Mouse (Mus musculus) midbrain, embryonic 15.5 days (tissue): ENCODE measurements around the gene Tnfsf9. TPM values are rescaled to one million over a fixed set of nuclear protein-coding genes. Genes with fewer than 3 reads are reported as not detected.

Experiments used
- ATAC-seq: fragments of 200-750 bp; cut with Nextera tagmentation; replicated peaks from 2 replicates; pipeline ENCODE4 v1.8.0; 2017; ENCODE audit warnings: moderate TSS enrichment
- H3K27ac ChIP-seq: fragments of 300-500 bp; sonication (generic); 2 replicates; pipeline ENCODE4 v1.5.1; 2015; ENCODE audit warnings: mild to moderate bottlenecking, inconsistent platforms
- H3K27me3 ChIP-seq: fragments of 300-500 bp; sonication (generic); replicated peaks from 2 replicates; pipeline ENCODE4 v1.6.1; 2015; ENCODE audit warnings: inconsistent platforms
- H3K36me3 ChIP-seq: fragments of 300-500 bp; sonication (generic); replicated peaks from 2 replicates; pipeline ENCODE4 v1.6.1; 2015; ENCODE audit warnings: inconsistent platforms
- H3K4me1 ChIP-seq: fragments of 300-500 bp; sonication (generic); 2 replicates; pipeline ENCODE4 v1.6.1; 2015; ENCODE audit warnings: inconsistent platforms
- H3K4me2 ChIP-seq: fragments of 300-500 bp; sonication (generic); 2 replicates; pipeline ENCODE4 v1.6.1; 2015; ENCODE audit warnings: inconsistent platforms, mild to moderate bottlenecking, moderate library complexity
- H3K4me3 ChIP-seq: fragments of 300-500 bp; sonication (generic); 2 replicates; pipeline ENCODE4 v1.5.1; 2015; ENCODE audit warnings: mild to moderate bottlenecking, inconsistent platforms
- H3K9ac ChIP-seq: fragments of 300-500 bp; sonication (generic); 2 replicates; pipeline ENCODE4 v1.6.1; 2015; ENCODE audit warnings: mild to moderate bottlenecking, inconsistent platforms
- H3K9me3 ChIP-seq: fragments of 300-500 bp; sonication (generic); 2 replicates; pipeline ENCODE4 v1.6.1; 2016; ENCODE audit warnings: inconsistent platforms
- WGBS: fragments of 180-500 bp; shearing (Covaris S2); methylation state at CpG from one replicate; pipeline ENCODE4 v1.1.7; 2015; ENCODE audit warnings: mixed read lengths; 5-methylcytosine and 5-hydroxymethylcytosine counted together
- polyA plus RNA-seq: library from polyadenylated mRNA; unstranded; fragments of >200 nt; fragmentation: Nextera tagmentation; extraction: Ambion mirVana; gene quantifications from 2 replicates; pipeline ENCODE4 v1.2.1, GENCODE M21; 2015

Tnfsf9 gene
- polyA plus RNA-seq, result 7.4 and 8.1 TPM in 2 replicates

DNA sequence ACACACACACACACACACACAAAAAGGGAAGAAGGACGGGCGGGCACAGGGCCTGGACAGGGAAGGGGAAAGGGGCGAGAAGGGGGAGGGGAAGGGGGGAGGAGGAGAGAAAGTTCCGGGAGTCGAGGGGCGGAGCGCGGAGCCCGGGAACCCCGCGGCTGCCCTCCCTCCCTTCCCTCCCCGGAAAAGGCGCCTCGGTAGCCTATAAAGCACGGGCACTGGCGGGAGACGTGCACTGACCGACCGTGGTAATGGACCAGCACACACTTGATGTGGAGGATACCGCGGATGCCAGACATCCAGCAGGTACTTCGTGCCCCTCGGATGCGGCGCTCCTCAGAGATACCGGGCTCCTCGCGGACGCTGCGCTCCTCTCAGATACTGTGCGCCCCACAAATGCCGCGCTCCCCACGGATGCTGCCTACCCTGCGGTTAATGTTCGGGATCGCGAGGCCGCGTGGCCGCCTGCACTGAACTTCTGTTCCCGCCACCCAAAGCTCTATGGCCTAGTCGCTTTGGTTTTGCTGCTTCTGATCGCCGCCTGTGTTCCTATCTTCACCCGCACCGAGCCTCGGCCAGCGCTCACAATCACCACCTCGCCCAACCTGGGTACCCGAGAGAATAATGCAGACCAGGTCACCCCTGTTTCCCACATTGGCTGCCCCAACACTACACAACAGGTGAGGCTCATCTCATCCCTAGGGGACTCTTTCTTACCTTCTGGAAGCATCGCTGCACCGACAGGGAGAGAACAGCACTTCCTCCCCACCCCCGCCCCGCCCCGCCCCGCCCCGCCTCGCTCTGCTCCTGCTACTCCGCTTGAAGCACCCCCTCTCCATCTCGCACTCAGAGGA, at the start of gene Tnfsf9:
Gene Tnfsf9 (plus strand): TSS at position 145 of the 854 bp plus-strand sequence.
- peak; percentile 85 for ATAC-seq

DNA sequence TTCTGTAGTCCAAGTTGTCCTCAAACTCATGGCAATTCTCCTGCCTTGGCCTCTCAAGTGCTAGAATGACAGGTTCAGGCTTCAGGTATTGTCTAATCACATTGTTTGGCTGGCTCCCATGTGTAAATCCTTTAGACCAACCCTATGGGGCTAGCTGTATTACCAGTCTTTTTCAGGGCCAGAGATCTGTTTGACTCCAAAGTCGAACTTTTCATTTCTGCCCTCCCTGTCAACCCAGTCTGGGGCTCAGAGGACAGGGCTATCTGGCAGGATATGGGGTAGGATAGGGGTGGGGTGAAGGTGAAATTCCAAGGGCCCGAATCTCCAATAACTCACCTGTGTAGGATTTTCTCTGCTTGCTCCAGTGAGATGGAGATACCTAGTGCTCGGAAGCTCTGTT, 48.9 kb upstream of the Tnfsf9 start:
- Histone ChIP-seq H3K9me3 (no peaks in the 10 kb centered on the region), H3K4me1 (peaks cover 21% of the 10 kb centered on the region), H3K27ac (no peak overlapping the region), H3K4me2 (no peak overlapping the region), H3K36me3 (peaks cover 20% of the 10 kb centered on the region), H3K27me3 (peaks cover 3% of the 10 kb centered on the region), H3K9ac (no peak overlapping the region), H3K4me3 (no peak overlapping the region)
- ATAC-seq, result no peak
- WGBS, result 89% methylated on average over 3 of the region's 3 CpGs

More for the DNA sequence above, at the start of gene Tnfsf9:
- Histone ChIP-seq H3K4me1 (peaks cover 15% of the 10 kb centered on the region), H3K4me3 (peak within 1 kb of the TSS; percentile 75), H3K4me2 (peak within 1 kb of the TSS; percentile 83), H3K9me3 (no peaks in the 10 kb centered on the region), H3K9ac (peak within 1 kb of the TSS; percentile 57), H3K27me3 (no peaks in the 10 kb centered on the region), H3K27ac (0 out of 2 replicates have a peak within 1 kb of the TSS, but pooled peaks have one; percentile 56), H3K36me3 (no peaks in the 10 kb centered on the region)
- under 1% methylated on average over 54 of the region's 61 CpGs for WGBS

DNA sequence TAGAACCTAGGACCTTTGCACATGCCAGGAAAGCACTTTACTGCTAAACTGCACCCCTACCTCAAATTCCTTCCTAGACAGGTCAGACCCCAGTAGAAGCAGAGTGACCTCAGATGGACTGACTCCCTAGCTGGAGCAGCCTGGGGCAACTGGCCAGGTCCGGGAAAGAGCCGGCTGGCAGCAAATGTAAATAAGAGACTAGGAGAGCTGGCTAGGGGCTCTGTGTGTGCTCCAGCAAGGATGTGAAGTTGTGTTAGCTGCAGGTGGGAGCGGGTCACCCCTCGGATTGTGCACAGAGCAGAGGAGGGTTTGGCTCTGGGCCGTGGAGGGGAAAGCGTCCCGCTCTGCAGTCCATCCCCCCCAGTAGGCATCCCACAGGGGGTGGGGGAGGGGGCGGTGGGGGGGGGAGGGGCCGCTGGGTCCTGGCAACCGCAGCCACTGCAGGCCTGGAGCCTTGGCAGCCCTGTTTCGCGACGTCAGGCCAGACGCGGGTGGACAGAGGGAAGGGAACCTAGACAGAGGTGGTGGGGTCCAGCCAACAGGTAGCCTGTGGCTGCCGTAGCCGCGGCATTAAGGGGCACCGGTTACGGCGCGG, 46.1 kb upstream of the Tnfsf9 start, which contains the start of gene Crb3:
Gene Crb3 (plus strand): TSS at position 215 of the 595 bp plus-strand sequence.
- peak; percentile 13 for ATAC-seq
- peaks cover 28% of the 10 kb centered on the region for H3K27me3 ChIP-seq
- under 1% methylated on average over 7 of the region's 22 CpGs for WGBS
- H3K27ac ChIP-seq, result peak within 1 kb of the TSS; percentile 95
- peaks cover 32% of the 10 kb centered on the region for H3K4me1 ChIP-seq
- peaks cover 3% of the 10 kb centered on the region; the same call in 1 of the 2 replicates for H3K36me3 ChIP-seq
- no peaks in the 10 kb centered on the region for H3K9me3 ChIP-seq
- H3K9ac ChIP-seq, result peak within 1 kb of the TSS; percentile 74
- peak within 1 kb of the TSS; percentile 87 for H3K4me3 ChIP-seq
- H3K4me2 ChIP-seq, result peak within 1 kb of the TSS; percentile 57

DNA sequence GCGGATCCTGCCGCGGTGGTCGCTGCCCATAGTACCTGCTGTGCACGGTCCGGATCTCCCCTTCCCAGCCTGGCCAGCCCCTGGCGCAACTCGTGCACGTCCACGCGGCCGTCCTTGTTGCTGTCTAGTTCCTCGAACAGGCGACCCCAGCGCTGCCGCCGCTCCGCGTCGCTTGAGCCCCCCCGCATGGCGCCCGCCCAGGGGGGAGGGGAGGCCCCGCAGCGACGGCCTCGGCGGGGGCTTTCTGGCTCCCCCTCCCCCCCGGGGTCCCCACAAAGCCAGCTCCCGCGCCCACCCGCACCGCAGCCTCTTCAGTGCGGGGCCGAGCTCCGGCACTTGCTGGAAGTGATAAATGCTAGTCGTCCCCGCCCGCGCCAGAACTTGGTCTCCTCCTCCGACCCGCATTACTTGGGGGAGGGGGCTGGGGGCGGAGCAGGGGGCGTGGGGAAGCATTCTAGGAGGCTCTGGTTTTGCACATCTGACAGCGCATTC, 45.6 kb upstream of the Tnfsf9 start, which contains the start of gene Slc25a23:
Gene Slc25a23 (minus strand): TSS at position 378 of the 492 bp plus-strand sequence.
- H3K4me1 ChIP-seq, result peaks cover 32% of the 10 kb centered on the region
- peak; percentile 85 for ATAC-seq
- H3K9me3 ChIP-seq, result no peaks in the 10 kb centered on the region
- WGBS, result 0% methylated on average over 38 of the region's 45 CpGs
- peak within 1 kb of the TSS; percentile 57 for H3K4me2 ChIP-seq
- peaks cover 3% of the 10 kb centered on the region; the same call in 1 of the 2 replicates for H3K36me3 ChIP-seq
- H3K27ac ChIP-seq, result peak within 1 kb of the TSS; percentile 95
- H3K27me3 ChIP-seq, result peaks cover 33% of the 10 kb centered on the region
- peak within 1 kb of the TSS; percentile 87 for H3K4me3 ChIP-seq
- H3K9ac ChIP-seq, result peak within 1 kb of the TSS; percentile 74

DNA sequence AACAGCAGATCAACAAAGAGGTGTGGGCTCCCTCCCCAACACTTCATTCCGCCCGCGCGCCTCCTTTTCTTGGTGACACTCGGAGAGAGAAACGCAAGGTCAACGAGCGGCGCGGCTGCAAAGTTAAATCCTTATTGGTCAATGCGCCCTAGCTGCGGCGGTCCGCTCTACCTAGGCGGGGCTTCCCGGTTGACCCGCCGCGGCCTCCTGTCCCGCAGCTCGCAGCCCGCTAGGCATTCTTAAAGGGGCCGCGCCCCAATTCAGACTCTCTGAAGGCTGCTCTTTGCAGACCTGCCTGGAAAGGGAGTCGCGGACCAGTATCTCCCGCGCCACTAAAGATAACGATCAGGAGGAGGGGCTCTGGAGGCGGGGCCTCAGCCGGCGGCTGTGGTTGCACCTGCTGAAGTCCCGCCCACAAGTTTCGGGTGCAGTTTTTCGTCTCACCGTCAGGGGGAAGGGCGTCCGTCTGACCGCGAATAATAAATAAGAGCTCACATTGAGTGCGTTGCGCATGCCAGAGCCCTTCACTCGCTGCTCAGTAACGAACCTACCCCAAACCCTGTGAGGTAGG, 44.8 kb upstream of the Tnfsf9 start:
- peaks cover 32% of the 10 kb centered on the region for H3K4me1 ChIP-seq
- peak; percentile 92 for ATAC-seq
- peak overlapping the region; percentile 74 for H3K9ac ChIP-seq
- H3K9me3 ChIP-seq, result no peaks in the 10 kb centered on the region
- peak overlapping the region; percentile 57 for H3K4me2 ChIP-seq
- 0 out of 2 replicates have a peak, but pooled peaks cover 3% of the 10 kb centered on the region for H3K36me3 ChIP-seq
- H3K27ac ChIP-seq, result peak overlapping the region; percentile 95
- peaks cover 39% of the 10 kb centered on the region for H3K27me3 ChIP-seq
- peak overlapping the region; percentile 87 for H3K4me3 ChIP-seq
- under 1% methylated on average over 44 of the region's 44 CpGs for WGBS

DNA sequence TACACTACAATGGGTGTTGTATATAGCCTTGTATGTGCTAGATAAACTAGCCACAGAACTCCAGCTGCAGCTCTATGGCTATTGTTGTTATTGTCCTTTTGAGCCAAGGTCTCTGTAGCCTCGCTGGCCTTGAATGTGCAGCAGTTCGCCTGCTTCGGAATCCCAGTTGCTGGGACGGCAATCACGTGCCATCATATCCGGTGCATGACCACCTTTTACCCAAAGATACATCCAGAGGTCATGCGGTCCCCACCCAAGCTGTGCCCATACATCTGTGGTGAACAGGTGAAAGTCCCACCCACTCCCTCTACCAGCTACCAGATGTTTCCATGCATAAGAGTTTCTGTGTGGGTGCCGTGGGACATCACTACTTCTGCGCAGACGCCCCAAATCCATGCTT, 44.1 kb upstream of the Tnfsf9 start:
- Histone ChIP-seq H3K4me2 (peak overlapping the region; percentile 57), H3K4me3 (peak overlapping the region; percentile 87), H3K36me3 (no peaks in the 10 kb centered on the region), H3K4me1 (peaks cover 32% of the 10 kb centered on the region), H3K27ac (no peak overlapping the region), H3K9ac (no peak overlapping the region), H3K9me3 (no peaks in the 10 kb centered on the region), H3K27me3 (peaks cover 39% of the 10 kb centered on the region)
- no peak for ATAC-seq
- WGBS, result 36% methylated on average over 10 of the region's 10 CpGs

DNA sequence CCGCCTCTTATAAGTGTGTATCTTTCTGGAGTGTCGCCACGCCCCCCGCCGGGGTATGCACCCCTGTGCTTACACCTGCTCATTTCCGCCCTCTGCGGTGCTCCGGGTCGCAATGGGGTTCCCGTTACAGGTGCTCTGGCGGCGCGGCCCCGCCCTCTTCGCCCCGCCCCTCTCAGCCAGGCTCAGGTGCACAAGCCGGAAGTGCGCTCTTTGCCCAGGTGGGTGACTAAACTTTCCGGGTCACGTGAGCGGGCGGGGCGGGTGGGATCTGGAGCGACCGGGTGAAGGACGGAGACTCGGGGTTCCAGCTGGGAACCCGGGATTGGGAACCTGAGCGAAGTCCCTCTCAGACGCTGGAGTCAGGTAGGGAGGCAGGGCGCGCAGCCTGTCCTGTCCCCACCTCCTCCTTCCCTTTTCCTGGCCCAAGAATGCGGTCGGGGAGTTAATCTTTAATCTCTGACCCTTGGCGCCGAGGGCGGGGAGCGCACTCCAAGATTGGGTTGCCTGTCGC, 43.1 kb upstream of the Tnfsf9 start:
- Histone ChIP-seq H3K36me3 (no peaks in the 10 kb centered on the region), H3K9ac (0 out of 2 replicates have a peak overlapping the region, but pooled peaks have one; percentile 1), H3K4me1 (peaks cover 32% of the 10 kb centered on the region), H3K27ac (no peak overlapping the region), H3K4me2 (peak overlapping the region; percentile 59), H3K9me3 (no peaks in the 10 kb centered on the region), H3K4me3 (peak overlapping the region; percentile 40), H3K27me3 (peaks cover 39% of the 10 kb centered on the region)
- WGBS, result 1% methylated on average over 39 of the region's 39 CpGs
- ATAC-seq, result no peak

DNA sequence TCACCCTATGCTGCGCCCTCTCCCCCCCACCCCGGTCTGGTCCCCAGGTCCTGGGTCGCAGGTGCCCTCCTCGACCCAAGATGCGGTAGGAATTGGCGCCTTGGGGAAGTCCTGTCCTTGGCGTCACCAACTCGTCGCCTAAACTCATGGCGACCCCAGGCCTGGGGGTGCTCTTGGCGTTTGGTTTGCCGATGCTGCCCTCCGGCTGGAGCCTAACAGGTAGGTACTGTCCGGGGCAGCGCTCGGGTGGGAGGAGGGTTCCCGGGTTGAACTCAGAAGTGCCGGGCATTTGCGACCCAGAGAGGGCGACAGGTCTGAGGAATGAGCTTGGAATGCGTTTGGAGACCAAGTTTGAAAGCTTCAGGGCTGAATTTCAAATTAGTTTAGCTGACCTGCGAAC, 42.6 kb upstream of the Tnfsf9 start:
- H3K9me3 ChIP-seq, result no peaks in the 10 kb centered on the region
- no peaks in the 10 kb centered on the region for H3K36me3 ChIP-seq
- 1% methylated on average over 22 of the region's 22 CpGs for WGBS
- peak overlapping the region; percentile 59 for H3K4me2 ChIP-seq
- no peak for ATAC-seq
- H3K27me3 ChIP-seq, result peaks cover 39% of the 10 kb centered on the region
- H3K4me1 ChIP-seq, result peaks cover 32% of the 10 kb centered on the region
- no peak overlapping the region for H3K27ac ChIP-seq
- H3K9ac ChIP-seq, result no peak overlapping the region
- peak overlapping the region; percentile 40 for H3K4me3 ChIP-seq

DNA sequence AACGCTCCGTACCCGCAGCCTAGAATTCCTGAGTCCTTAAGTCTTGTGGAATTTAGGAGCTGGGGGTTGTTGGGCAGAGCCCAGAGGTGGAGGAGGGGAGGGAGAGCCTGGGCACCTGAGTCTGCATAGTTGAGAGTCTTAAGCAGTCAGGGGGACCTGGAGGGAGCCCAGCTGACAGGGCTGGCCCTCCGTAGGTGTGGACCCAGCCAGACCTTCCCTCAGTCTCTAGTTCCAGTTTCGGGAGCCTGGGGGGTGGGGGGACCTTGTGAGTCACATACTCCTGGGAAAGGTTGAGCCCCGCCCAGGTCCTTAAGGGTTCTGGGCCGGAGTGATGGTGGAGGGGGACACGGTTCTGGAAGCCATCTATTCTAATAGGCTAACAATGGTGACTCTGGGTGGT, 42.1 kb upstream of the Tnfsf9 start:
- no peaks in the 10 kb centered on the region for H3K36me3 ChIP-seq
- no peaks in the 10 kb centered on the region for H3K9me3 ChIP-seq
- H3K9ac ChIP-seq, result no peak overlapping the region
- ATAC-seq, result no peak
- H3K4me3 ChIP-seq, result no peak overlapping the region
- WGBS, result 11% methylated on average over 8 of the region's 8 CpGs
- peaks cover 39% of the 10 kb centered on the region for H3K27me3 ChIP-seq
- H3K4me2 ChIP-seq, result no peak overlapping the region
- H3K27ac ChIP-seq, result no peak overlapping the region
- peaks cover 28% of the 10 kb centered on the region for H3K4me1 ChIP-seq

DNA sequence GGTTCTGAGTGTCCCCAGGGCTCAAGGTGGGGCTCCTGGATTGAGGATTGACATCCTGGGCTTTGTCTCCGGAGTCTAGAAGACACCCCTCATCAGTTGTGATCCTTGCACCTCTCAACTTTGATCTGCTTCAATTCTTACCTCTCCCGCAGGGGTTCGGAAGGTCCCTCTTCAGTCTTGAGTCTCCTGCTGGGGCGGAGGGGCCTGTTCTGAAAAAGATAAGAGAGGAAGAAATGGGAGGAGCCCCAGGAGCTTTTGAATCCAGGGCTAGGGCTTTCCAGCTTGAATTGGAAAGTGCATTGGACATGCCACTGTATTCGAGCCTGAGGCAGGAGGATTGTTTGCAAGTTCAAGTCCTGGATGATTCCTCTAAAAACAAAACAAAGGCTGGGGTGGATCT, 38.2 kb upstream of the Tnfsf9 start:
- 59% methylated on average over 5 of the region's 5 CpGs for WGBS
- ATAC-seq, result no peak
- H3K4me3 ChIP-seq, result no peak overlapping the region

DNA sequence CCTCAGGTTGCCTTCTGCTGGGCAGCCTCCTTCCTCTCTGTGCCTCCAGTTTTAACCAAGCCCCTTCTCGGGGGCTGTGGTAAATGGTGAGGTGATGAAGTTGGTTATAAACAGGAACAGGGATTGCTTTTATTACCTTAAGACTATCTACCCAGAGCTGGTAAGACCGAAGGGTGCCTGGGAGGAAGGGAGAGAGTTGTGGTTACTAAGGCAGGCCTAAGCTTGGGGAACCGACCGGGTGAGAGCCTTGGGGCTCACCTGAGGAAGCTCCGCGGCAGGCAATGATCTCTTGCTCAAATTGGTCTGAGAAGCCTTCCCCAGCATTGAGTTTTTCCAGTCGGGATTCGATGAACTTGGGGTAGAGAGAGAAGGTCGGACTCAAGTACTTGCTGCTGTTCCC, 34.9 kb upstream of the Tnfsf9 start:
- Histone ChIP-seq H3K4me2 (peak overlapping the region; percentile 33), H3K9ac (no peak overlapping the region), H3K4me3 (peak overlapping the region; percentile 13), H3K27me3 (0 out of 2 replicates have a peak, but pooled peaks cover under 1% of the 10 kb centered on the region), H3K27ac (no peak overlapping the region), H3K9me3 (no peaks in the 10 kb centered on the region), H3K4me1 (no peaks in the 10 kb centered on the region), H3K36me3 (no peaks in the 10 kb centered on the region)
- ATAC-seq, result no peak
- WGBS, result 17% methylated on average over 9 of the region's 9 CpGs

More for the DNA sequence above, 38.2 kb upstream of the Tnfsf9 start:
- Histone ChIP-seq H3K4me1 (peaks cover 8% of the 10 kb centered on the region), H3K27me3 (peaks cover 30% of the 10 kb centered on the region), H3K27ac (no peak overlapping the region), H3K9me3 (no peaks in the 10 kb centered on the region), H3K9ac (no peak overlapping the region), H3K36me3 (no peaks in the 10 kb centered on the region), H3K4me2 (no peak overlapping the region)
